Mouse (Mus musculus): ENCODE measurements at regions not wholly inside any gene's neighbourhood (a gene's known extent, or its start where the extent isn't known, plus 50 kb on each side); places are given as distances from the start of the nearest gene placed in this dataset.
A peak's percentile ranks its signal among the peaks of the same experiment; 100 is the strongest.

DNA sequence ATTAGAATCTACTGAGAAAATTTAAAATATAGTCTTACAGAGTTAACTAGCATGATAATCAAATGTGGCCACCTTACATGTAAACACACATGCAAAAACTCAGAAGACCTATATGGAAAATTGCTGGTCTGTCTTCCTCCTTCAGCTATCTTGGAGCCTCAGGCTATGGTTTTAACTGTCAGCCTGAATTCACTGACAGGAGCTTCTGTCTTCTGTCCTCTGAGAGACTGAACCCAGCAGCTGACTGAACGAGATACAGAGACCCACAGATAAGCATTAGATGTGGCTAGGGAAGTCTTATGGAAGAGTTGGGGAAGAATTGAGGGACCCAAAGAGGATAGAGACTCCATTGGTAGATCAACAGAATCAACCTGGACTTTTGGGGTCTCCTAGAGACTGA is 360.0 kb upstream of the Meox2 start:
- no peak for DNase-seq

DNA sequence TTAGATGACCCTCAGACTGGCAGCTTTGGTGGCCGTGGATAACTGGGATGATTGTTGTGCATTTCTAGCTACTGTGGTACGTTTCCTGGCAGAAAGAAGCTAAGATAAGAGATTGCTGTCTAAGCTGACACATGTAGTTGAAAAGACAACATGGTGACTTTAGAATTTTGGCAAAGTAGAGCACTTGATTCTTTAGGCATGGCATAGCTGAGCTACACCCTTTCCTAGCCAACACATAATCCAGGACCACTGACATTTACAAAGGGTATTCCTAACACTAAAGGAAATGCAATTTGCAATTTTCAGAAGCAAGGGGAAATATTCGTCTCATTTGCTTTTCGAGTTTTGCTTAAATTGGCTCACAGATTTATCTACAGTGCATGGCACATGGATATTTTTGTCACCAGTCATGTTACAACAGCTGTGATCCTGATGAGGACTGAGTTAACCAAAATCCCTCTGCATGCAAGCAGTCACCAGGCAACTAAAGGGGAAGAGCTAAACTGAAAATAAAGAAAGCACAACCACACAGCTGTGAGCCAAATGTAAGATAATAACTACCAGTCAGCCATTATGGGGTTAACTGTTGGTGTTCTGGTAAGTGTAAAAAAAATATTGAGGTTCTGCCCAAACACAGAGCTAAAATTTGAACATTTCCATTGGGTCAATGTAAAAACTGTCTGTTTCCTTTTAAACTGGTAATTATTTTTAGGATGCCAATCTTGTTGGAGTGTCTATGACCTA is 342.9 kb upstream of the Meox2 start:
- no peak for DNase-seq

DNA sequence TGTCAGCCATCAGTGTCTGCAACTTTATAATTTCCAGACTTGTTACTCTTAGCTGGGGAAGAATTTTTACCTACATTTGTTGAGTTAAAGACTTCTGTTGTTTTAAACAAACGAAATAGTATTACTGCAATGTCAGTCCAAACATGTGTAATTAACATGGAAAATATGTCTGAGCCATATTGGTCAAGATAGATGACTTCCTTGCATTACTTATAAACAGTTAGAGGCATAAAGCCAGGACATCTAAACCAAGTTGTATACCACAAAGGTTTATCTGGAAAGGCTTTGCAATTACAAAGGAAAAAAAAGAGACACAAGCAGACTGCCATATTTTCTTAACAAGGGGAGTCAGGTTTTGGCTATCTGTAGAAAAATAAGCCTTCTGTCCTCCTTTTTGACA is 342.2 kb upstream of the Meox2 start:
- DNase-seq, result no peak

DNA sequence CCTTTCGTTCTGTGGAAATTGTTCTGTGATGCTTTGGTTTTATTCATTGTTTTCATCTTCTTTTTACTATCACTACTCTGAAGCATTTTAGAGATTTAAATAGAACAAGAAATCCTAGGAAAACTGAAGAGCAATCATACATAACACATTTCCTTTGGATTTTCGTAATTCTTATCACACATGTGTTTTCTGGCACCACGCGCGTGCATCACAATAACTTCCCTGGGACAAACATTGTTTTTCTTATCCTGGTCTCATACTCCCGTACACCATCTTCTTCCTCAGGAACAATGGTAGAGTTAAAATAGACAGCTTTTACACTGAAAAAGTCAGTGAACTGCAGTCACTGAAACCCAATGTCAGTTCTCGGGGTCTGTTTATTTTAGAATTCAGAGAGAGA is 327.6 kb upstream of the Meox2 start:
- DNase-seq, result no peak

DNA sequence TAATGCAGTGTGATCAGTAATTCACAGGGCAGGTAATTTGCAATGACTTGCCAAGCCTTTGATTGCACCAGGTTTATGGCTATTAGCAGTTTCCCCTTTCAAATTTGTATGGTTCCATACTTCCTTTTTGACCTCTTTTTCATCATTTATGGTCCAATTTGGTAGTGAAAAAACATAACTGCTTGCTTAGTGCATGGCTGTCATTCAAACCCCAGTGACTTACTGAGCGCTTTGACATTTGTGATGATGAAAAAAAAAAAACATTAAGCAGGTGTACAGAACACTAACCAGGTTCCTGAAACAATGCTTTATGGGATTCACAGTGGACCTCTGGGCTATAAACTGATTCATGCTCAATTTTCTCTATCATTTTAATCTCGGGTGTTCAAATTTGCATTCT is 317.5 kb upstream of the Meox2 start:
- DNase-seq, result no peak

DNA sequence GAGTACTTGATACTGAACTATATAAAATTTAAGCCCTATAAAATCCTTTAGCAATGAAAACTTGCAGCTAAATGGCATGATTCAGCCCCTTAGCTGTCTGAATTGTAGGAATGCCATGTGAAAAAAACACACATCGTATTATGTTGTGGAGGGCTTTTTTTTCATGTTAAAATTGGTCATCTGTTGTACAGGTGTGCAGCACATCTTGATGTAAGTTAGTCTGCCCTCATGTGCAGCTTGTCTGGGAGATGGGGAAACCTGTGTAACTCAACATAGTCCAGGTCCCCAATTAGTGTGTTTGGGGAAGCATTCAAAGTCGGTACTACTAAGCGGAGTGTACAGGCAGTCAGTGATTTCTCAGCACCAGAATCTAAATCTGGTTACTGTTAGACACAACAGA is 316.9 kb upstream of the Meox2 start:
- DNase-seq, result no peak

DNA sequence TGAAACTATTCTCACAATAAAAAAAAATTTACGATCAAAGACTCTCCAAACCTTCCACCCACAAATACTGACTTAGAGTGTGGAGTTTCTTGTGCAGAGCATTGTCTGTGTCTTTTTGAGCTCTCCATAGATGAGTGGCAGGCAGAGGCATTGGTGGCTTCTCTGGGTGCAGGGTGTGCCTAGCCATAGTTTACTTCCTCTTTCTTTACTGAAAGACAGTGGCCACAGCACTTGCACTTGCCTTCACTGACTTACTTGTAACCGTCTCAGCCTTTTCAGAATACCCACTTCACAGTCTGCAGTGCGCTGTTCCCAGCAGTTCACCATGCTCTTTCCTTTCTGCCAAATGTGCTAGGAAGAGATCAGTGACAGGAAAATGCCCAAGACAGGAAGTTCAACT is 316.1 kb upstream of the Meox2 start:
- no peak for DNase-seq

DNA sequence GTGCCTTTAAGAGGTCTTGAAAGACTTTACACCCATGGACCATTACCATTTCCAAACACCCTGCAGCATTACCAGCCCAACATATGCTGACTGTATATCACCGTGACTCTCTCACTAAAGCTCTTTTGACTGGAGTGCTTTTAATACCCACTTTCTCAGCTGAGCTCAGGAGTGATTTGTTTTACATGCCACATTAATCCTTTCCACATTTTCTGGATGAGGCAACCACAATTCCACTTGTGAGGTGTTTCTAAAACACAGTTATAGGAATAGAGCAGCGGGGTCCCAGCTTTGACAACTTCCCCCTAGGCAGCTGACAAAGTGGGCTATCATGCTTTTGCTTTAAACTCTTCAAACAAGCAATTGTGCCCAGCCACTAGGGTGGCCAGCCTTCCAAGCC is 314.5 kb upstream of the Meox2 start:
- no peak for DNase-seq

DNA sequence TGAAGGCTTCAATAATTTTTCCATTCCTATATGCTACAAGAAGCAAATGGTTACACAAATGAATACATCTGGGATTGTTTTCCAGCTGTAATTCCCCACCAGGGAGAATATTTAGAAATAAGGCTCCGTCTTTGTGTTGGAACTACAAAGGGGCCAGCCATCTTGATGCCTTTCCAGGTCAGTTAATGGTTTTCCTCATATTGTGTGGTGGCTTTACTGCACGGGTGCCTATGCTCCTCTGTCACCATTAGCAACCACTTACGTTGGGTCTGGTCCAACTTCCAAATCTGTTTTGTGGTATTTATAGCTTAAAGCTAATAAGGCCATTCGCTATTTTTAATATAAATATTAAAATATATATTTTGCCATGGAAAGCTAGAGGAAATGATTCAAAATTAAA is 312.1 kb upstream of the Meox2 start:
- DNase-seq, result no peak

DNA sequence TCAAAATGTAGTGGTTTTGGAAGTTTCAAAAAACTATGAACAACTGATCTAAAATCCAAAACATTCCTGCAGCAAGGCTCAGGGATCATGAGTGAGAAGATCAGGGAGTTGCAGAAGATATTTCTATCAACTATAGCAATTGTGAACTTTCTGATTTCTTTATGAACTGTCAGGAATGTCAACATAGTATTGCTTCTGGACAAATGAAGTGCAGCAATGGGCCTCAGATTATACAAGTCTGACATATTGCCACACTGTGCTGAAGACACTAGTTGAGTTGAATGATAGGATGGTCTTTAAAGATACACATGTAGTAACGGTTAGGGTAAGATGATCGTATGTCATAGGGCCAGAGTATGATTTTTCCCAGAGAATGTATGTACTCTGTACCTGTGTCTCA is 290.4 kb upstream of the Meox2 start:
- no peak for DNase-seq

DNA sequence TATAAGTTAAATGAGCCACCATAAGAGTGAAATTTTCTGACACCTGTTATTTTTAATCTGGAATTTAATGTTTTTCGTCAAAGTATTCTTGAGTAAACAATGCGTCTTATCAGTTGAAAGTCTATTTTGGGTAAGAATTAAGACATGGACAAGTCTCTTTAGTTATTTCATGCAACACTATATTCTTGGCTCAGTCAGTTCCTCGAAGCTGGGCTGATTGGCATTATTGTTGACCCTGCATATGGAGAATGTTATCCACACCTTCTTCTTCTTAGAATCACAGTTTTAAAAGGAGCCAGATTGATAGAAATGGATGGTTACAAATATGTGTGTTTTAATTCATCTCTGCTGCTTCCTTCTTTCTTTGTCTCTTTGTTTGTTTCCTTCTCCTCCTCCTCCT is 289.5 kb upstream of the Meox2 start:
- DNase-seq, result no peak

DNA sequence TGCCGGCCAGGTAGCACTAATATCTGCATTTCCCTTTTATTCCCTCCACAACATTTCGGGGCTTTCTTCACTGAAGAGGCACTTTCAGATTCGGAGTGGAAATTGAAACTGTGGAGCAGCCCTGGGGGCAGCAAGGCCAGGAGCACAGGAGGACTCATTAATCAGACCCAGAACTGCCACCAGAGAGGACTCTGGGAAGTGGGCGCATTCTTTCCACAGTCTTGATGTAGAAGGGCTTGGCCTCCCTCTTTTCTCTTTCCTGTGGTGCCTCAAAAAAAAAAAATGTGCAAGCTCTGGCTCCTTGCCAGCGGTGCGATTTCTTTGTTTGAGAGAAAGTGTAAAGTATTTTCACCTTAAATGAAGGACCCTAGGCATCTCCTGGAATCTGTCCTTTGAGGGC is 281.6 kb upstream of the Meox2 start:
- peak; percentile 8 for DNase-seq

DNA sequence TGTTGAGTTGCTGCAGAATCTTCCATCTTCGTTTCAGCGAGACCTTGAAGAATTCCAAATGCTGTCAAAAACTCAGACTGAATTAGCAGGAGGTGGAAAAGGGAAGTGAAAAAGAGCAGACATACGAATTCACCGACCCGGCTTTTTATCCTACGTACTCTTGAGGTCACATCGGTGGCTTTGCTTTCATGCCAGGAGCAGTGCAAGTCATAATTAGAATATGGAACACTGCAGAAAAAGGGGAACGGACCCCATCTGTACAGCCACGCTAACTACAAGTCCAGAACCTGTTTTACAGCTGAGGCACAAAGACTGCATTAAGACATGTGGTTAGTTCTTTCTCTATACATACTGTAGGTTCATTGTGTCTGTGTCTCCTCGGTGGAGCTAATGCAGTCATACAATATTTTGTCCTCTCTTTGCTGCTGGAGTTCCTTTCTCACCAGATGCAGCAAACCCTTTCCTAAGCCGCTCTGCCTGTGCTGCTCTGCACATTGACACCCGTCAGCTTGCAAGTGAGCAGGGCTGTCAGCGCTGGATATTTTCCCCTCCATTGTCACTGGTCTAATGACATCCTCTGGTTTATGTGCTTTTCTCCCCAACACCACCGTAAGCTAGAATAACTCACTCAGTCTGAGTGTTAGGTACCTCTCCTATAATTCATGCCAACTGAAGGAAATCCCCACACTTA is 276.9 kb upstream of the Meox2 start:
- DNase-seq, result no peak

DNA sequence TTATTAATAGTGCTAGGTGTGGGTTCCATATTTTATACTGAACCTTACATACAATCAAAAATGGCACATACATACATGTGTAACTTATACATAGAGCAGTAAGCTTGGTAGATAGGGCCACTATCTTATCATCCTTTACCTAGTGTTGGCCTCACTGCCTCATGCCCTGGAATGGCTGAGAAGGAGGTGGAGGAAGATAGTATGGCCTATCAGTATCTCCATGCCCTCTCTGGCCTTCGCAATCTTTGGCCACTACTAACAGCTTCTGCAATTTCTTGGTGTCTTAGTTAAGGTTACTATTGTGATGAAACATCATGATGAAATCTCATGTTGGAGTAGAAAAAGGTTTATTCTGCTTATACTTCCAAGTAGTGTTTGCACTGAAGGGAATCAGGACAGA is 265.4 kb upstream of the Meox2 start:
- no peak for DNase-seq

DNA sequence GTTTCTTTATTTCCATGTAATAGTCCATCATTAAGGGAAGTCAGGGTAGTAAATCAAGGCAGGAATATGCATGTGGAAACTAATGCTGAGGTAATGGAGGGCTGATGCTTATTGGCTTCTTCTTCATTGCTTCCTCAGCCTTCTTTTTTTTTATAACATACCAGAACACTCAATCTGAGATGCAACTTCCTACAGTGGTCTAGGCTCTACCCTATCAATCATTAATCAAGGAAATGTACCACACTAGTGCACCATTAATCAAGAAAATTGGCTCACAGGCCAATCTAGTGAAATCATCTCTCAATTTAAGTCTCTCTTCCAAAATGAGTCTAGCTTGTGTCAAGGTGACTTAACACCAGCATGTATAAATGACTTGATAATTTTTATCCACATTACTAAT is 263.2 kb upstream of the Meox2 start:
- no peak for DNase-seq

DNA sequence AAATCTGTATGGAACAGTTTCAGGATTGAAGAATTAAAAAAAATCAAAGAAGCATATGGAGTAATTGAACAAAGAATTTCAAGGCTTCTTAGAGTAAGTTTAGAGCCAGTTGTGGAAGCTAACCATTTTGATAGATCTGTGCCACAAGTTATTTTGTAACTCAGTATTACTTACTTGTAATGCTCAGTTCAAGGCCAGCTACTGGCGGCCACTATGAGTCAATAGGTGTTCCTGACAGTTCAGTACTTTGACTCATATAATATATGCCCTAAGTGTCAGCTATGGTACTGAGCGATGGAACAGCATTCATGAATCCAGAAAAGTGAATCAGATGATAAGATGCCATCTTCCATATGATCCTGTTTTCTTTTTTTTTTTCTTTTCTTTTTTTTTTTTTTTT is 259.3 kb upstream of the Meox2 start:
- DNase-seq, result peak; percentile 30

DNA sequence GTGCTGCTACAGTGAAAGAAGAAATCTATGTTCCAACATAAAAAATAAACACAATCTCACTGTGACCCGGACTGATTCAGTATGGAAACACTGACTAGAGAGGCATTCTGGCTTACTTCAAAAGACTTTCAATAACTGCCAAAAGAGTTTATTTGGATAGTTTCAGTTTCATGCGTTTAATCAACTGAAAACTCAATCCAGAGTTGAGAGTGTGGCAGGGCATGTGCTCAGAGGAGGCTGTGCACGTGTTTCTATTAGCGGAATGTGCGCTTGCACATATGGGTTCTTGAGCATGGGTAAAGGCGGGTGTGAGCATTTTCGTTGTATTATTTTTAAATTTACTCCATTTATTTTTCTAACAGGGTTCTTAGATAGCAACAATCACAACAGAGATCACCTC is 245.2 kb upstream of the Meox2 start:
- DNase-seq, result no peak

DNA sequence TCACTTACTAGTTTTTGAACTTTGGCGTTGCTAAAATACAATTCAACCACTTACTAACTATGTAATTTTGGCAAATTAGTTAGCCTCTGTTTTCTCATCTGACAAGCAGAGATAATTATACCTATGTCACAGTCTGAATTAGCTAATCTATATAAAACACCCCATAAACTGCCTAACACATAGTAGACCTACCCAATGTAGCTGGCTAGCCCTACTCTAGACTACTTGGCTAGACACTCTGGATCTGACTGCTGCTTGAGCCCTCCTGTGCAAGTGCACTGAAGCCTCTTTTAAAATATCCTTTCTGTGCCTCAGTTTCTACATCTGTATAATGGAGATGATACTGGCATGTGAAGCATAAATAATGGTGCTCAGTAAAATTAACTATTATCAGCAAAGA is 227.6 kb upstream of the Meox2 start:
- no peak for DNase-seq

DNA sequence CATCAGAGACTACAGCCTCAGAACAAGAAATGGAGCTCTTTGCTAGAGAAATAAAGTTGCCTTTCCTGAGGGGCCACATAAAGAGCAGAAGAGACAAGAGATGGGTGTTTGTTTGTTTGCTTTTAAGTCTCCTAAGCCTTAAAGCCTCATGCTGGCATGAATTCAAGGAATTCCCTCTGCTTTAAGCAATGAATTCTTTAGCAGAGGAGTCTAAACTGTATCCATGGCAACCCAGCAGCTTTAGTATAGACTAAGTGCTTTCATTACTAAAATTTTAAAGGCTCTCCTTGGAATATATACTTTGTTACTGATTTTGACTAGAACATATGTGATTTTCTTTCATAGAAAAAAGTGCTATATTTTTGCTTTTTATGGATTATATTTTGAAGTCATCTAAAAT is 195.0 kb upstream of the Meox2 start:
- DNase-seq, result no peak

DNA sequence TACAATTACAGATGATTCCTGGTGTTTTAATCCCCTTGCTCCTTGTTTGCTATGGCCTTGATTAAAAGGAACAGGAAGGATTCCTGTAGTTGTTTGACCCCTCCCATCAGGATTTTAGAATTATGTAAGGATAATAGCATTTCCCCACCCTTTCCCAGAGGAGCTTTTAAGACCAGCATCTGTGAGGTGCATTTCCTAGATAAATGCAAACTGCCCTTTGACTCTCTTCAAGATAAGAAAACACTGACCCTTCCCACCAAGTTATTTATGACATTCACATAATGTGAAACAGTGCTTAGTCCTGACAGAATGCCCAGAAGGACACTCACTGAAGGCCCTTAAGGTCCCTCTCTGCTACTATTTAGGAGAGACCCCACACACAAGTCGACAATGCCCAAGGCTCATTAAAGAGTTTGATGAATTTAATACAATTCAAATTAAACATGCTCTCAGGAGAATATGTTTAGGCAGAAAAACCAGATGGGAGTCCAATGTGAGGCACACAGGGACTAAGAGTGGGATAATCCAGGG is 190.7 kb upstream of the Meox2 start:
- no peak for DNase-seq

DNA sequence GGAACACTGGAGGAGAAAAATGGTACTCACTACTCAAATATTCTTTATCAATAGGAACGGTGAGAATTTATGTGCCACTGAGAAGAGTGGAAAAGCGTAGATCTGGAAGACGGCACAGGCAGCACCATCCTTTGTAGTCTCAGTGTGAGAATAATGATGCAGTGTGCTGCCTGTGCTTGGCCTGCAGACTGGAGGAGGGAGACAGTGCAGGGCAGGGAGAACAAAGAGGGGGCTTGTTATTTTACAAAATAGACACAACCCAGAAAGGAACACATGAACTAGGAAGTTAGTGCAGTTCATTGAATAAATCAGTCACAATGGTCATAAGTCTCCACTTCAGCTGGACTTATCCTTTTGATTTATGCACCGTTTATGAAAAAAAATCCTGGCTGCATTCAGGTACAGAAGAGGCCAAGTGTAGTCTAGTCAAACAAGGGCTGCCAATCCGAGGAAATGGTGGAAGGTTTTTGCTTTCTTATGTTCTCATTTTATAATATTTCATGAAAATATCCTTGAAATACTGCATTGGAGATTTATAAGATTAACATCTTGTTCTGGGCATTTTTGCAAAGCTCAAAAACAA is 190.0 kb upstream of the Meox2 start:
- DNase-seq, result no peak

DNA sequence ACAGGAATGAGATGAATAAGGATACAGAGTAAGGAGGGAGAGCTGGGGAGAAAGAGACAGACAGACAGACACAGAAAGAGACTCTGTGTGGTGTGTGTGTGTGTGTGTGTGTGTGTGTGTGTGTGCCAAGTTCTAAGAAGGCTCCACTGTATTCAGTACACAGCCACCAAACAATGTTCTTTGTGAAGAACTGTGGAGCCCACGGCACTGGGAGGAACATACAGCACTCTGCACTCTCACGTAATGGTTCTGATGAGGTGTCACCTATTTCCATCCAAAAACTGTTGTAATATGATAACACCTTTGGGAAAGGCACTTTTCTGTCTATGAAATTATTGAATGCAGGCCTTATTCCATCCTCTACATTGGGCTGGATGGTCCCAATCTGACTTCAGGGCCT is 184.8 kb upstream of the Meox2 start:
- DNase-seq, result no peak

DNA sequence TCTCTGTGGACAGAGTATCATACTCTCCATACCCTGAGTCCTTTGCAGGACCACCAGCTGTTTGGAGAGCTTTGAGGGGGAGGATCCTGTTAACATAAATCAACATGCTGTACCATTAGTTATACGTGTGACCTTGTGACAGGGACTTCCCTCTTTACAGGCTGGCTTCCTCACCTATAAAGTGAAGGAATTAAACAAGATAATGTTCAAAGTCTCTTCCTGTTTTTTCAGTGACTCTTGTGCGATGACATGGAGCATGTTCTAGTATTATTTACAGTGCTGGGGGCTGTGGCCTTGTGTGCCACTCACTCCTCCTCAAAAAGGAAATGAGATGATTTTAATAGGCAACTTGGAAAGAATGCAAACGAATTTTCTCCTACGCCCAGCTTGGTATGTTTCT is 182.1 kb upstream of the Meox2 start:
- DNase-seq, result no peak

DNA sequence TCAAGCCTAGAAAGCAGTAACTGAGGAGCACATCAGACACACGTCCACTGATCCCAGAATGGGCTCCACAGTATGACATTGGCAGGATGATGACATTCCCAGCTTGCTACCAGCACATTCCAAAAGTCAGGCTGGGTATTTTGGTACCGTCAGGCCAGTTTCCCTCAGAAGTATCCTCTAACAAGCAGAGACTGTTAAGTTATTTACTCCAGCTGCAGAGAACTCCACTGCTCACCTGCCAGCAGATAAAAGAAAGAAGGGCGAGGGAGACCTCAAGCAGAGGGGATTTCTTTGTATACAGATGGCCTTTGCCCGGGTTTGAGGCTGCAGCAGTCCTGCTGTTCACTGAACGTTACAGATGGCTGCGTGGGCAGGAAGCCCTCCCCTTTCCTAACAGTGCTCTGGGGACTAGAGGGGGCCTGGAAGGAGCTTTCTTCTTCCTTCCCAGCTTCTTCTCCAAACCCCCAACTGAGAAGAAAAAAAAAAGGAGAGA is 175.2 kb upstream of the Meox2 start:
- DNase-seq, result no peak
